Mouse (Mus musculus) lung, postnatal 10 days (tissue): ENCODE measurements around the gene Olfr248.
"Not testable (repeated sequence)": the region's sequence is repeated elsewhere in the genome, so short reads cannot be mapped to it uniquely, and the experiment has no call there.

Experiments used
- DNase-seq: peaks from one replicate; pipeline ENCODE4 v3.0.0; 2021

Gene Olfr248

GRCm38 (mm10) chr1:174390746-174391145 is at the start of gene Olfr248:
TSS of gene Olfr248 (plus strand) at chr1:174391046.
- no peak for DNase-seq

- DNase-seq: not testable (repeated sequence)
These were observed 37.2 kb upstream of the Olfr248 start for GRCm38 (mm10) chr1:174353636-174354035.

- no peak for DNase-seq
These were observed 36.2 kb upstream of the Olfr248 start for GRCm38 (mm10) chr1:174354640-174355039.

GRCm38 (mm10) chr1:174364882-174365451 is 25.9 kb upstream of the Olfr248 start, which contains the start of gene Olfr417:
TSS of gene Olfr417 (plus strand) at chr1:174365122.
- DNase-seq: no peak

GRCm38 (mm10) chr1:174373799-174374198 is 17.0 kb upstream of the Olfr248 start:
- DNase-seq: no peak

GRCm38 (mm10) chr1:174422959-174423358 is 32.1 kb downstream of the Olfr248 start:
- DNase-seq: no peak

- DNase-seq: no peak
These were observed 32.9 kb downstream of the Olfr248 start, which contains the start of gene Olfr414 for GRCm38 (mm10) chr1:174423764-174424163. TSS of gene Olfr414 (plus strand) at chr1:174424064.

- DNase-seq: no peak
These were observed 35.5 kb downstream of the Olfr248 start for GRCm38 (mm10) chr1:174426180-174426986.

GRCm38 (mm10) chr1:174427402-174427801 is 36.6 kb downstream of the Olfr248 start:
- no peak for DNase-seq

- DNase-seq: no peak
These were observed 37.6 kb downstream of the Olfr248 start for GRCm38 (mm10) chr1:174428407-174428806.

- DNase-seq: no peak
These were observed 43.3 kb downstream of the Olfr248 start for GRCm38 (mm10) chr1:174434121-174434520.
